Mouse (Mus musculus) gastrocnemius, postnatal 36 days (tissue): ENCODE data around the gene Abhd14a. TPM values are rescaled to one million over a fixed set of nuclear protein-coding genes. Genes with fewer than 3 reads are reported as not detected.

Experiments used
- DNase-seq, 2 experiments: peaks; one replicate each; pipeline ENCODE4 v3.0.0; 2022
- intact Hi-C: fragments of 180-260 bp; cut with DNase I; formaldehyde crosslinking; loops from one replicate; pipeline ENCODE4 v1.15.1; 2025
- total RNA-seq, 2 experiments: library from RNA; stranded (reverse); gene quantifications; 2 replicates each; pipeline ENCODE4 v1.2.3; 2021

The Abhd14a gene
- total RNA-seq, 2 experiments from 2014 or later, result 14.6 to 15.7 TPM

DNA sequence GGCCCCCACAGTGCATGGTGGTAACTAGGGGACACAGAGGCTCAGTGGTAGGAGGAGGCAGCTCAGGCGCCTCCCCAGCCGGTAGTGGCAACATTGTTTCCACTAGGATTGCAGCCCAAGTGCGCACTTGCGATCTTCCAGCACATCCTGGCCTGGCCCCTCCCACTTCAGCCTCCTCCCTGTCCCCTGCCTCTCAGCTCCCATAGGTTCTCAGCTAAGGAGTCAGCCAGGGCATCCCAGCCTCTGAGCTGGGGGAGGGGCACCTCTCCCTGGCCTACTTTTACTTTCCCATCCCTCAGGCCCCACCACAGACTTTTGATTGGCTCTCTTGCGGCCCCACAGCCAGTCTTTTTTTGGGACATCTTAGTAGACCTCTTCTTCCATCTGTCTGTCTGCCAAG lies 24.4 kb upstream of the Abhd14a start:
- DNase-seq, result peak in 1 of 2 experiments; percentile 66
- intact Hi-C loops, result no loop called here

DNA sequence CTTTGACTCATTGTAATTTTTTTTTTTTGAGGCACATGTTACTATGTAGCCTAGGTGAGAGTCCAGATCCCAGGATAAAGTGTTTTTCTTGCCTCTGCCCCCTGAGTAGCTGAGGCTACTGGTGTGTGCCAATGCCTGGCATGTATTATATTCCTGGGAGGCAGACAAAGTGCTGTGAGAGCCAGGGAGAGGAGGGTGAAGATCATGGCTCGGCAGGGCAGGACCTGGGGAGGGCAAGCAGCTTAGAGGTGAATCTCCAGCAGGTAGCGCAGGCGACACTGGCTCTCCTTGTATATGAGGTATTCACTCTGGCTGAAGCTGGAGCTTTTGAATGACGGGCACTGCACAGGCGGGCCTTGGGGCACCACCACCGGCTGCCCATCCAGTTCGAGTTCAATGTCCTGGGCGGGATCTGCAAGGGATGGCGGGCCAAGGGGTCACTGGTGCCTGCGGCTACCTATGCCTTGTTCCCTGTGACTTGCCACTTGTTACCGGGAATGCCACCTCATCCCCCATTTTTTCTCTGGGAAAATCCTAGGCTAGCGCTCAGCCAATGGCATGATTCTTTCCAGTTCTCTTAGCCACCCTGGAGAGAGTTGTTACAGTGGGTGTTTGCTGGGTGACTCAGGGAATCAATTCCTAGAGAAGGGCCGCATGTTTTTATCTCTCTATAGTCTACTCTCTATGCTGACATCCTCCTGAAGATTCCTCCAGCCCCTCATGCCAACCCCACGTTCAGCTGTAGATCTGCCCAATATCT lies 23.7 kb upstream of the Abhd14a start:
- peak in 1 of 2 experiments; percentile 5 for DNase-seq
- intact Hi-C loops, result no loop called here

DNA sequence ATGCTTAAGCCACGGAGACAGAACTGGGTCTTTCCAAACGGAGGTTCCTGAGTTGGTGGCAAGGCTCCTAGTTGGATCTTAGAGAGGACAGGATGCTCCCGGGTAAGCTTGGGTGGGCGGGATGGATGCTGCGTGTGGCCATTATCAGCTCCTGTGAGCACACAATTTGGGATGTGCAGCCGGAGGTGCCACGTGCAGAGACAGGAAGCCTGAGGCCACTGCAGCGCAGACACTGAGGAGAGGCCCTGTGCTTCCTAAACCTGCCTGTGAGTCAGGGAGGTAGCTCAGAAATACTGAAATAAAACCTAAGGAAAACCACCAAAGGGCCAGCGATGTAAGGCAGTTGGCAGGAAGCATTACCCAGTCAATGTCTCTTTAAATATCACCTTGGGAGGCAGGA lies 22.3 kb upstream of the Abhd14a start:
- intact Hi-C loops, result no loop called here
- DNase-seq, result no peak

DNA sequence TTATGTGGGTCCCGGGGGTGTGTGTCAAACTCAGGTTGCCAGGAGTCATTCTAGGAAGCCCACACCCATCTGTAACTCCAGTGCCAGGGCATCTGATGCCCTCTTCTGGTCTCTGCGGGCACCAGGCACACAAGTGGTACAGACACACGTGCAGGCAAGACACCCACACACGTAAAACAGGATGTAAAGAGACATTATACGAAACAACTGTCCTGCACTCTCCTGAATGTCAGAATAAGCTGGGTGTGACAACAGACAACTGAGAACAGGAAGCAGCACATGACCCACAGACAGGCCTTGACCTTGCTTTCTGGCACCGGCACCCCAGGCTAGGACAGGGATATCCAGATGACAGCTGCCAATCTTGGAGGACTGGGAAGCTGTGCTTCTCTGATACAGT lies 21.8 kb upstream of the Abhd14a start:
- DNase-seq, result peak in 1 of 2 experiments; percentile 4
- intact Hi-C loops, result no loop called here

DNA sequence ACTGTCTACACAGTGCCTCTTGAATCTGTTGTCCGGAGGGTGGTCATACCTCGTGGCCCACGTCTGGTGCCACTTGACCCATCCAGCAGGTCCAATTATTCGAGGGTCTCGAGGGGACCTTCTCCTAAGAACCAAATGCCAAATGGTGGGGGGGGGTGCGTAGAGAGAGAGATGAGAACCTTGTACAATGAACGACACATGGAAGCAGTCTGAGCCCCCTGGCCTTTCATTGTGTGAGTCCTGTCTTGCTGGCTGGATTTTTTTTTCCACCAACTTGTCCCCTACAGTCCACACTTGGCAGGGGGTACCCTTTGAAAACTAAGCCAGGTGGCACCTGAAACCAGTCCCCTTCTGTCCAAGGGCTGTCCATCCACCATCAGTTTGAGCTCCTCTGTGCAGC lies 20.3 kb upstream of the Abhd14a start:
- DNase-seq, result no peak
- intact Hi-C loops, result no loop called here

DNA sequence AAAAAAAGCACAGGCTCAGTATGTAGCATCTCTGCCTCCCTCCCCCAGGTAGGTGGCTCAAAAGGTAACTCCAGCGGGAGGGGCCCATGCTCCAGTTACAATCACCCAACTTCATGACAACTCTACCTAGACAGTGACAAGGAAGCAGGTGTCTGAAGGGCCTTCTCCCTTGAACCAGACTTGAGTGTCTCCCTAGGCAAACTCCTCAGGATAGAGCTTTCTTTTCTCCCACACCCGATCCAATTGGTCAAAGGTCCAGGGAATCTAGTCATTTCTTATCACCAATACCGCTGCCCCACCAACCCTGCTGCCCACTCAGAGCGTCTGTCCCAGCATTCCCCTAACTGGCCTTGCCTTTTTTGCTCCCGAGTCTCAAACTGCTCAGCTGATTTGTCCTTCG lies 19.2 kb upstream of the Abhd14a start:
- DNase-seq, result no peak
- intact Hi-C loops, result no loop called here

DNA sequence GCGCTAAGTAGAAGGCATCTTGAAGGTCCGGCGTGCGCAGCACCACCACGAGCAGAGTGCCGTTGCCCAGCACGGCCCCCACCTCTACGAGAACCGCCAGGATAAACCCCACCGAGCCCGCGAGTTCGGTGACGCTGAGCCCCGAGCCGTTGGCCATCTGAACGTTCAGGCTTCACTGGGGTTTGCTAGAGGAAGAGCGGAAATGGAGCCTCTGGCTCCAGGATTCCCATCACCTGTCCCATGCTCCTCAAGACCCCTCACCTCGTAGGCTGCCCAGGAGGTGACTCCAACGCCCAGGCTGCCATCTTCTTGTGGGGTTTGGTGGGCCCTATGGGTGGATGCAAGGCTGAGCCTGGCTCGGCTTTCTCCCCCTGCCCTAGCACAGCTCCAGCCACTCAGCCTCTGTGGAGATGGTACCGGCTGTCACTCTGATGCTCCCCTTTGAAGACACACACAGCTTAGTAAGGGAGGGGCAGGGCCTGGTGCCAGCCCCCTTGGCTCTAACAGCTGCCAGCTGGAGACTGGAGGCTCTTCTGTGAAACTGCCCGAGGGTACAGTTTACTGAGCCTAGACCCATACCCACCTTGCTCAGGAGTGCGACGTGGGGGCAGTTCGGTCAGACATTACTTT lies 18.2 kb upstream of the Abhd14a start, which contains the start of gene Gpr62:
TSS of gene Gpr62 (minus strand) at position 368 of the 630 bp plus-strand sequence.
- DNase-seq, result peak in 1 of 2 experiments; percentile 3
- intact Hi-C loops, result no loop called here

DNA sequence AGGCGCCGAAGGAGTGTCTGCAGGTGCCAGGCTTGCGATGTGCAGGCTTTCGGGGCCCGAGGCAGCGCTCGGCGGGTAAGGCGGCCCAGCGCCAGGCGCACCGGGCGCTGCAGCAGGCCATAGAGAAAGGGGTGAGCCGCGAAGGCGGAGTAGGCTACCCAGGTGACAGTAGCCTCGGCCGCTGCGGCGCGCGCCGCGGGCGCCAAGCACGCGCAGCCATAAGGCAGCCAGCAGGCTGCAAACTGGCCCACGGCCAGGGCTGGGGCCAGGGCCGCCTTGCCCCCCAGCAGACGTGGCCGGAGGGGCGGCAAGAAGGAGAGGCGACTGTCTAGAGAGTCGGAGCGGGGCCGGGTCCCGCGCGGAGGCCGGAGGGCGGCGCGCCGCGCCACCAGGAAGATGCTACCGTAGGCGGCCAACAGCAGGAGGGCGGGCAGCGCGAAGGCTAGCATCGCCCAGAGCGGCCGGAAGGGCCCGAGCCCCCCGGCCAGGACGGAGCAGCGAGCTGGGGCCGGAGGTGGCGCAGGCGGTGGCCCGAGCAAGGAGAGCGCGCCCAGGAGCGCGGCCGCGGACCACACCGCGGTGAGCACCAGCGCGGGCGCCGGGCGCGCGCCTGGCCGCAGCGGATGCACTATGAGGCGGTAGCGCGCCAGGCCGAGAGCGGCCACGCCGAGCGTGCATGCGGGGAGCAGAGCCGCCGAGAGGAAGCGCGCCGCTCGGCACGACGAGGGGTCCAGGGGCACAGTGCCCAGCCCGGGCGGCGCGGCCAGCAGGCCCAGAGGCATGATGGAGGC lies 17.5 kb upstream of the Abhd14a start:
- intact Hi-C loops, result no loop called here
- peak in 1 of 2 experiments; percentile 12 for DNase-seq

DNA sequence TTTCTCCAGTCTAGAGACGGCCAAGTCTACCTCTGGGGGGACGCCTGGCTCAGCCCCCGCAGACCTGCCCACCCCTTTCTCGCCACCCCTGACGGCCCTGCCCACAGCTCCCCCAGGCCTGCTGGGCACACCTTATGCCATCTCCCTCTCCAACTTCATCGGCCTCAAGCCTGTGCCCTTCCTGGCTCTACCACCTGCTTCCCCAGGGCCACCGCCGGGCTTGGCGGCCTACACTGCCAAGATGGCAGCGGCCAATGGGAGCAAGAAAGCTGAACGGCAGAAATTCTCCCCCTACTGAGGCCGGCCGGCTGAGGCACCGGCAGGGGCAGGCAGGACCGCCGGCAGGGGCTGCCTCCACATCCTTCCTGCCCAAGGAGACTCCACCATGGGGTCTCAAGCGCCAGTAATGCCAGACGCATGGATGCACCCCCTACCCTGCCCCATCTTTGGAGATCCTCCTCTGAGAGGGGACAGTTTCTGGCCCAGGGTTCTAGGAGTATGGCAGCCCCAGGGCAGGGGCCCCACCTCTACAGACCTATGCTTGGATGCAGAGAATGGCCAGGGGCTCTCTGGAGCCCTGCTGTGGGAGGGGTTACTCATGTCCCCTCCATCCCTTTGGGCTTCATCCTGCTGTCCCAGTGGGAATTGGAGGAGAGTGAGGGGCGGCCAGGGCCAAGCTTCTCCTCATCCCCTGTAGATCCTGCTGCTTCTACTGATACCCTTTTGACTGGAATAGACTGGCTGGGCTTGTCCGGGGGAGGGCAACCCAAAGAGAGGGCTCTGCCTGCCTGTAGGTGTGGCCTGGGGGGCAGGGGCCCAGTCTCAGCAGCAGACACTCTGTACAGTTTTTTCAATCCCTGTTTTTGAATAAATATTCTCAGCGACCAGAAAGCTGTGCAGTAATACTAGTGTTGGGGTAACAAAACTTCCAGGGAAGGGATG lies 15.9 kb upstream of the Abhd14a start:
- intact Hi-C loops, result no loop called here
- DNase-seq, result no peak

DNA sequence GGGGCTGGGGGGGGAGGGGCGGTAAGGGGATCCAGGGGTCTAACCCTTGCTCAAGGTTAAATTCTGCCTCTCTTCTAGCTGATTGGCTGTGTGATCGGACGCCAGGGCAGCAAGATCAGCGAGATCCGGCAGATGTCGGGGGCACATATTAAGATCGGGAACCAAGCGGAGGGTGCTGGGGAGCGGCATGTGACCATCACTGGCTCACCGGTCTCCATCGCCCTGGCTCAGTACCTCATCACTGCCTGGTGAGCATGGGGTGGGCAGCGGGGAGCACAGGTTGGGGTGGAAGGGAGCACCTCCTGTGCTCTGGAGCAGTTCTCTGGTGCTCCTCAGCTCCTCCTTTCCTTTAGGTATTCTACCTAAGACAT lies 14.9 kb upstream of the Abhd14a start:
- DNase-seq, result no peak
- intact Hi-C loops, result no loop called here

DNA sequence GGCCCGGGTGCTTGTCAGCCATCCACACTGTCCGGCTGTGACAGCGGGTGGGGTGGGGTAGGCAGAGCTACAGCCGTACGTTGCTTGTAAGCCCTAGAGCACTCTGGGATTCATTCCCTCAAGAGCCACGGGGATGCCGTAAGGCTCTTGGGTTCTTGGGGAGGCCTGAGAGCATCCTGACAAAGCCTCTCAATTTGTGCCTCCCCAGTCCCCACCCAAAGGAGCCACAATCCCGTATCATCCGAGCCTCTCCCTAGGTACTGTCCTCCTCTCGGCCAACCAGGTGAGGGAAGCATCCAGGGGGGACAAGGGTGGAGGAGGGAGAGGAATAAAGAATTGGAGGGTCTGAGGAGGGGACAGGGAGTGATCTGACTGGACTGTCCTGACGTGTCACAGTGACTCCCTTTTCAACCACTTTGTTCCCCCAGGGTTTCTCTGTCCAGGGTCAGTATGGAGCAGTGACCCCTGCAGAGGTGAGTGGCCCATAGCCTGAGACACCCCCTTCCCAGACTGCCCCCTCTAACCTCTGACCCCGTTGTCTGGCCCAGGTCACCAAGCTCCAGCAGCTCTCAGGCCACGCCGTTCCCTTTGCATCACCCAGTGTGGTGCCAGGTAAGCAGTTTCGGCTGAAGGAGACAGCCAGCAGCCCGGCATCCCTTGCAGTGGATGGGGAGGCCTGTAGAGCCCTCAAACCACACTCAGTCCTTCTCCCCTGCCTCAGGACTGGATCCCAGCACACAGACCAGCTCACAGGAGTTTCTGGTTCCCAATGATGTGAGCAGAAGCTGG lies 14.4 kb upstream of the Abhd14a start:
- intact Hi-C loops, result no loop called here
- no peak for DNase-seq

DNA sequence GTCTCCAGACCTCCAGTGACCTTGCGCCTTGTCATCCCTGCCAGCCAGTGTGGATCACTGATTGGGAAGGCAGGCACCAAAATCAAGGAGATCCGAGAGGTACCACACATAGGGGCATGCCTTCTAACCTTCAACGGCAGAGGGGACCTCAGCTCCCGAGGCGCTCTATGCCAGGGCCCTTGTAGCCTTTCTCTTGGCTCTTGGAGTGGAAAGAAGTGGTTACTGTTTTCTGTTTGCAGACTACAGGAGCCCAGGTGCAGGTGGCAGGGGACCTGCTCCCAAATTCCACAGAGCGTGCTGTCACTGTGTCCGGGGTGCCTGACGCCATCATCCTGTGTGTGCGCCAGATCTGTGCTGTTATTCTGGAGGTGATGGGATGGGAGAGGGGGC lies 13.5 kb upstream of the Abhd14a start:
- no peak for DNase-seq
- intact Hi-C loops, result no loop called here

DNA sequence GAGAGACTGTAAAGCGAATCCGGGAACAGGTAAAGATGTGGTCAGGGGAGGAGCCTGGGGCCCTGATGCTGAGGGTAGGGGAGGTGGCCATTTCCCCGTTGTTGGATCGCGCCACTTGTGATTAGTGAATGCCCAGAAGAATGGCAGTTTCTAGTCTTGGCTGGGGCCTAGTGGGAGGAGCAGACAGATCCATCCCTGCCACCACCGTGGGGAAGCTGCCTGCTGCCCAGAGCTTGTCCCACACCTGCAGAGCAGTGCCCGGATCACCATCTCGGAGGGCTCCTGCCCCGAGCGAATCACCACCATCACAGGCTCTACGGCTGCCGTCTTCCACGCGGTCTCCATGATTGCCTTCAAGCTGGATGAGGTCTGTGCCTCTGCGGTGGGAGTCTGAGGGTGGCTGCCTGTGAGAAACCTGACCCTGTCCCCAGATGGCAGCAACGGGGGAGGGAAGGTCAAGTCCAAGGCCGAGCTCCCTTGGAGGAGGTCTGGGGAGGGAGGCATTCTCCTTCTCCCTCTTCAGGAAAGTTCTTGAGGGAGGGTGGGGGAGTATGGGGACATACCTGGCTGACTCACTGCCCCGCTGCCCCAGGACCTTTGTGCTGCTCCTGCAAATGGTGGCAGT lies 13.0 kb upstream of the Abhd14a start:
- intact Hi-C loops, result no loop called here
- no peak for DNase-seq

DNA sequence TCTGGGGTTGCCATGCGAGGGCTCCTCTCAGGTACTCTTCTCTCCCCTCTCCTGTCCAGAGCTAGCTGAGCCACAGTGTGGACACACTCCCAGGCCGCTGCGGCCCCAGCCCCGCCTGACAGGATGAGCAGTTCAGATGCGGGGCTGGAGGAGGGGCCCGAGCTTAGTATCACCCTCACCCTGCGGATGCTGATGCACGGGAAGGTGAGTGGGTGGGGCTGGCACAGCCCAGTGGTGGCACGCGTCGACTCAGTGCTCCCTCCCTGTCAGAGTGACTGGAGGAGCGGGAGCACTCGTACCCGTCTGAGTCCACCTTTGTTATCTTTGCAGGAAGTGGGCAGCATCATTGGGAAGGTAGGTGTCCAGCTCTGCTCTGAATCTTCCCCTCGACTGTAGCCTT lies 12.5 kb upstream of the Abhd14a start:
- DNase-seq, result no peak
- intact Hi-C loops, result loop anchor here (10.0 kb wide), 1 partner anchor 425 kb away; the partner anchor contains the start of gene Rbm15b

DNA sequence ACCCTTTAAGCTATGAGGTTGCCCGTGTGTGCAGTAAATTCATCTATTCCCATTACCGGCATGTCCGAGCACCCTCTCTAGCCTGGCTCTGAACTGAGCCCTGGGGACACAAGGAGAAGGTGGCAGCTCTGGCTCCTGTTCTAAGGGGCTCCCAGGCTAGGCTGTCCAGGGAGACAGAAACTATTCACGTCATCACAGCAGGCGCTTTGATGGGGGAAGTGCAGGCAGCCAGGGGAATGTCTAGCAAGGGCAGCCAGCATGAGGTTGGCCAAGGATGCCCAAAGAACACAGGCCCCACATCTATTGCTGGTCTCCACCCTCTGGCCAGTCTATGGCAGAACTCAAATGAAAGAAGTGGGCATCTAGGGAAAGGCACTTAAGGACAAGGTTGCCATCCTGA lies 10.4 kb upstream of the Abhd14a start:
- intact Hi-C loops, result loop anchor here (10.0 kb wide), 1 partner anchor 427 kb away; the partner anchor contains the start of gene Rbm15b
- no peak for DNase-seq

DNA sequence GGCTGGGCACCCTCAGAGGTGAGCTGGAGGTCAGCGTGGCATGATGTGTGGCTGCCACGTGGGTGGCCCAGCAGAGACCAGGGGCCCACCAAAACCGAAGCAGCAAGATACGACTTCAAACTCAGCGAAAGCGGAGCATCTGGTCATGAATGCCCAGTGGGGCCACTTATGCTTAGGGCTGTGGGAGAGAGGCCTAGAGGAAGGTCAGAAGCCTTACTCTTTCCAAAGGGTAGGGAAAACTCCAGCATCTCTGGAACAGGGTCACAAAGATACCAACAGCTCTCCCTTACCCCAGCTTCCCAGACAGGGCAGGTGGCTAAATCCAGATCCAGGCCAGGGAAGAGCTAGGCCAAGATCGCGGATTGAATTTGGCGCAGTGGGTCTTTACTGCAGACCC lies 9.7 kb upstream of the Abhd14a start:
- intact Hi-C loops, result loop anchor here (10.0 kb wide), 1 partner anchor 428 kb away; the partner anchor contains the start of gene Rbm15b
- no peak for DNase-seq

DNA sequence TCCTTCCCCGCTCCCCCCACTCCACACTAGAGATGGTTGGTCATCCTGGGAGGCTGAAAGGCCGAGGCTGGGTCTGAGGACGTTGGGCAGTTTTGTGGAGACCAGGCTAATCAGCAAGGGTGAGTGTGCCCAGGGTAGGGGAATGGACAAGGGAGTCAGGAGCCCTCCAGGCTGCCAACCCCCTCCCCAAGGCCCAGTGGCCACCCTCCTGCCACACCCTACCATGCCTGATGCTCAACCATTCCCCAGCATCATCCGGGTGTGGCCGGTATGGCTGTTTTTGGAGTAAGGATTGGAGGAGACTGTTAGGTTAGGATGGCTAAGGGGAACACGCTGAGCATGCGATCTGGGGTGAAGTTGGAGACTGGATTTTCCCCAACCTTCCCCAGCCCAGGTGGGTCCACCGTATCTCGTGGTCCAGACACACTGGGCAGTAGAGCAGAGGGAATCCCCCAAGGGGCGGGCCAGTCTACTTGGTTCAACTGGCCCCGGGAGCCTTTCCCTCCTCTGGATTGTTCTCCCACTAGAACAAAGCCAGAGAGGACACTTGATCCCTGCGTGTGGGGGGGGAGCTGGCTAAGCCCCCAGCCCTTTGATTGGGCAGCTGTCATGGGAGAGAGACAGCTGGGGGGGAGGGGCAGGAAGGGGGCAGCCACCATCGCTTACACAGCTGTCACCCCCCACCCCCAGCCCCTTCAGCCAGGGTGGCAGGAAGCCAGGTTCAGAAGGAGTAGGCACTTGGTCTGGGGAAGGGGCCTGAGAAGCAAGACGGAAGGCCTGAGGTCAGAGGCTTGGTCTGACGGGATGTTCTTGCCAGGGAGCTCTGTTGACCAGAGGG lies 9.1 kb upstream of the Abhd14a start:
- intact Hi-C loops, result loop anchor here (10.0 kb wide), 1 partner anchor 428 kb away; the partner anchor contains the start of gene Rbm15b
- DNase-seq, result no peak
